Mouse (Mus musculus) heart, embryonic 12.5 days (tissue): ENCODE results near the gene Actr1a. TPM values are rescaled to one million over a fixed set of nuclear protein-coding genes. Genes with fewer than 3 reads are reported as not detected.

Experiments used
- microRNA counts: library from miRNA; unstranded; fragments of <30 nt; microRNA quantifications from one replicate; lab custom pipeline; 2017
- microRNA-seq: library from miRNA; unstranded; fragments of <30 nt; microRNA quantifications from one replicate; pipeline ENCODE4, GENCODE M21; 2017
- polyA plus RNA-seq: library from polyadenylated mRNA; unstranded; fragments of >200 nt; fragmentation: Nextera tagmentation; extraction: Ambion mirVana; gene quantifications from 2 replicates; pipeline ENCODE4 v1.2.1, GENCODE M21; 2016

Actr1a gene
- polyA plus RNA-seq, 1 experiment from 2014 or later, result 118 TPM

MicroRNA genes within 50 kb of the gene (microRNA counts, 519-probe panel; counts per million panel counts)
- not detected for microRNA mmu-miR-146b (lab: Ali Mortazavi, UCI)

Small RNA genes within 50 kb of the gene (microRNA-seq; reads per million reads assigned to microRNA genes)
- not detected for gene Mir146b

Other genes starting within 250 kb of the Actr1a start
- gene Pitx3, start 247.4 kb downstream of the Actr1a start, polyA plus RNA-seq, result 1.0 and 2.2 TPM in 2 replicates
- 53.5 and 54.1 TPM in 2 replicates for gene Gbf1, start 243.2 kb downstream of the Actr1a start, polyA plus RNA-seq
- 7.2 and 7.6 TPM in 2 replicates for gene Nfkb2, start 91.4 kb downstream of the Actr1a start, polyA plus RNA-seq
- 12.0 and 13.4 TPM in 2 replicates for gene Psd, start 68.6 kb downstream of the Actr1a start, polyA plus RNA-seq
- 9.9 and 10.0 TPM in 2 replicates for gene Fbxl15, start 67.6 kb downstream of the Actr1a start, polyA plus RNA-seq
- gene Cuedc2, start 57.0 kb downstream of the Actr1a start, polyA plus RNA-seq, result 97.7 and 116 TPM in 2 replicates
- gene Mfsd13a, start 54.6 kb downstream of the Actr1a start, polyA plus RNA-seq, result 4.3 and 4.4 TPM in 2 replicates
- gene 2310034G01Rik, start 45.4 kb downstream of the Actr1a start, polyA plus RNA-seq, result 0.36 and 1.2 TPM in 2 replicates
- gene Sufu, start 1.1 kb upstream of the Actr1a start, polyA plus RNA-seq, result 24.1 and 27.2 TPM in 2 replicates
- gene Trim8, start 106.0 kb upstream of the Actr1a start, polyA plus RNA-seq, result 24.1 and 24.2 TPM in 2 replicates
- 88.2 and 94.4 TPM in 2 replicates for gene Arl3, start 177.4 kb upstream of the Actr1a start, polyA plus RNA-seq
- gene Sfxn2, start 177.6 kb upstream of the Actr1a start, polyA plus RNA-seq, result 8.1 and 8.9 TPM in 2 replicates
- 53.4 and 55.6 TPM in 2 replicates for gene Wbp1l, start 203.3 kb upstream of the Actr1a start, polyA plus RNA-seq